Mouse (Mus musculus): ENCODE results near the gene Islr2. TPM values are rescaled to one million over a fixed set of nuclear protein-coding genes. Genes with fewer than 3 reads are reported as not detected.

Gene Islr2
- total RNA-seq, 1 experiment from 2014 or later: 1.4 TPM

DNA sequence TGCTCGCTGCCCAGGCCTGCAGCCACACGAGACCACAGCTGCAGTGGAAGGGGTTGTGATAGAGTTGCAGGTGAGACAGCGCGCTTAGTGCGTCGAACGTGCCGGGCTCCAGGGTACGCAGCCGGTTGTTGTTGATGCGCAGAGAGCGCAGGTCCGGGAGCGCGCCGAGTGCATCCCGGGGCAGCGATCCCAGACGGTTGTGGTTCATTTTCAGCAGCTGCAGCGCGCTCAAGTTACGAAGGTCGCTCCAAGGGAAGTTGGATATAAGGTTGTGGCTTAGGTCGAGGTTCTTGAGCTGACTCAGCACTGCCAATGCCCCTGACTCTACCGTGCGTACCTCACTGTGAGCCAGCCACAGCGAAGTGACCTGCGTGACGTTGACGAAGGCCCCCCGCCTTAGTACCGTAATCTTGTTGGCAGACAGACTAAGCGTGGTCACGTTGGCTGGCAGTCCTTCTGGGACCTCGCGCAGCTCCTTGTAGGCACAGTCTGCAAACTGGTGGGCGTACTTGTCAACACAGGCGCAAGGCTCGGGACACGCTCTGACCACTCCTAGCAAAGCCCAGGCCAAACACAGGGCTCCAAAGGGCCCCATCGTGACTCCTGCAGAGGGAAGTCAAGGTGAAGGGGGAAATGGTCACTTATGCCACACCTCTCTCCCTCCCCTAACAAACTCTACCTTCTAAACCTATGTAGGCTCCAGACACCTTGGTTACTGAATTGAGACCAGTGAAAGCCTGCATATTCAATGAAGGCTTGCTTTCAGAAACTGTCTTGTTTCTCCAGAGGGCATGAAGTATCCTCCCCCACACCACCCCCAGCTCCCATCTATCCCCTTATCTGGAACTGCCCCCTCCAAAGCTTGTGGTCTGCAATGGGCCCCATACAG, 4.5 kb downstream of the Islr2 start:
- no peak for ATAC-seq (ENCODE audit: extremely low read depth, insufficient number of reproducible peaks, low FRiP score, poor library complexity, severe bottlenecking)

GRCm38 (mm10) chr9:58198801-58199371, 5.2 kb downstream of the Islr2 start:
- no peak for ATAC-seq (ENCODE audit: extremely low read depth, insufficient number of reproducible peaks, low FRiP score, poor library complexity, severe bottlenecking)

DNA sequence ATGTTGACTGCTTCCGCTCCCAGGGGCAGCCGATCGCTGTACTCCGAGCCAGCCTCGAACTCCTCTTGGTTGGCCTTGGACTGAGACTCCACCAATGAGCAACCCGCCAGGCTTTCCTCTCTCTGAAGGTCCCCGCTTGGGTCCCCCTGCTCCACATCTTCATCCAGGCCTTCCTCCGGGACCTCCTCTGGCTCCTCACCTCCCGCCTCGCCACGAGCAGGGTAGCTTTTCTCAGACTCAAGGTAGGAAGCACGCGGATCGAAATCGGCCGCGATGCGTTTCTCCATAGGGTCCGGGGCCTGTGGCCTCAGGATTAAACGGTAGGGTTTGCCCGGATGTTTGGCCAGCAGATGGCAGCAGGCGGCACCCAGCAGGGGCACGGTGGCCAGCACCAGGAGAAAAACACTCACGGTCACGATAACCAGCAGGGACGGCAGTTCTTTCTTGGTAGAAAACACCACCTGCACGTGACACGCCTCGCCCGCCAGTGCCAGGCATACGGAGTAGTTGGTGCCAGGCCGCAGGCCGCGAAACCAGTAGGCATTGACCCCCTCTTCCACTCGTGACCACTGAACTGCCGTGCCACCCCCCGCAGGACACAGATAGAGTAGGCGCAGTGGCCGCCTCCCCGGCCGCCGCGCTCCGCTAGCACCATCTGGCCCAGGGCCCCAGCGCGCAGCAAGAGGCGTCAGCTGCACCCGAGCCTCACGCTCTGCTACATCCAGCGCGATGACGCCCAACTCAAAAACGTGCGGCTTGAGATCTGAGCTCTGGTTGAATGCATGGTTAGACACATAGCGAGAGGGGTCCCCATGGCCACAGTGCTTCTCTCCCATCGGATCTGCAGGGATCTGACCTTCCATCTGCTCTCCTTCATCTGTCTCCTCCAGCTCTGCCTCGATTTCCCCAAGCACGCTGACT, 6.1 kb downstream of the Islr2 start:
- peak; percentile 31 for ATAC-seq (ENCODE audit: extremely low read depth, insufficient number of reproducible peaks, low FRiP score, poor library complexity, severe bottlenecking)

DNA sequence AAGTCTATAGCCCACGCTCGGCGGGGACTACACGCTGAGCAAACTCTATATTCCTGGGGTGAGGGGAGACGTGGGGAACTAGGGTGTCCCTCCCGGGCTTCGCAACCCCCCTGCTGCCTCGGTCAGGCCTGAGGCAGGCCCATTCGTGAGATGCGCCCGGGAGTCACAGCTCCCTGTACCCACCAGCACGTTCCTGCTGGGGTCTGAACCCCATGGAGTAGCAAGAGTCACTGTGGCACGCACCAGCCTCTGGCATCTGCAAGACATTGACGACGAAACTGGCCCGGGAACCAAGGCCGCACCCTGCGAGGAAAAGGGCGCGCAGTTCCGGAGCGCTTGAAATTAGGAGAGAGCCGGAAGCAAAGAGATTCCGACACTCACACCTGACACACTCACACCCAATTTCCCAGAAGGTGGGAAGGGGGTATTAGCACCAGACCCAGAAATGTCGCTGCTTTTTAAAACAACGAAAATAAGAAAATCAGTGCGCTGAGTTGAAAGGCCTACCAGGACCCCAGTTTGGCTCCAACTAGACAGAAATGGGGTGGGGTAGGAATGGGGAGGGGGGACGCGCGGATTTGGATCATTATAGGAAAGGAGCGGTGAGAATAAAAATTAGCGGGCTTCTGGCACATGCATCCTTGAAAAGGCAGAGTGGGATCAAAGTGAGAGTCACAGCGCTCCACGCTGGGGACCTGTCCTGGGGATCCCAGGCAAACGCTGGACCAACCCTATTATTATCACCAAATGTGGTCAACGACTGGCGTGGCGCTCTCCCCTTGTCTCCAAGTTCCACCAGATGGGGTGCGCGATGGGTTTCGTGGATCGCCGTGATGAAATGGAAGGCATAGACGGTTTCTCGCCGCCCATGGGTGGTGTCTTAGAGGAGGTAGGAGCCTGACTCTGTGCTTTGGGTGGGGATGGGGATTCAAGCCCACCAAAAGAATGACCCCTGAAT, 7.2 kb downstream of the Islr2 start:
- no peak for ATAC-seq (ENCODE audit: extremely low read depth, insufficient number of reproducible peaks, low FRiP score, poor library complexity, severe bottlenecking)

DNA sequence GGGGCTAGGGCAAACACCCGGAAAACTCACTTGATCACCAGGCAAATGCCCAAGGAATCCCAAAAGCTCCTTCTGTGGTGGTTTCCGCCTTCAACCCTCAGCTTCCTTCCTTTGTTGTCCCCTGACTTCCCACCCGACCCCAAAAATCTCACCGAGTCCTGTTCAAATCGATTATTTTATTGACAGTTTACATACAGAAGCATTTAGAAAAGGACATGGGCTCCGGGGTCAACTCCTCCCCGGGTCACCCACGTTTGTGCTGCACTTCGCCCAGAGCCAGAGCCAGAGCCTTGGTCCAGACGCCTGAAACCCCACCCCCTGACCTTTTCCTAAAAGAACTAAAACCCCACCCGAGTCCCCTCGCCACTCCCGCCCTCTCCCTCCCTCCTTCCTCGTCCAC, 8.0 kb downstream of the Islr2 start:
- no peak for ATAC-seq (ENCODE audit: extremely low read depth, insufficient number of reproducible peaks, low FRiP score, poor library complexity, severe bottlenecking)

DNA sequence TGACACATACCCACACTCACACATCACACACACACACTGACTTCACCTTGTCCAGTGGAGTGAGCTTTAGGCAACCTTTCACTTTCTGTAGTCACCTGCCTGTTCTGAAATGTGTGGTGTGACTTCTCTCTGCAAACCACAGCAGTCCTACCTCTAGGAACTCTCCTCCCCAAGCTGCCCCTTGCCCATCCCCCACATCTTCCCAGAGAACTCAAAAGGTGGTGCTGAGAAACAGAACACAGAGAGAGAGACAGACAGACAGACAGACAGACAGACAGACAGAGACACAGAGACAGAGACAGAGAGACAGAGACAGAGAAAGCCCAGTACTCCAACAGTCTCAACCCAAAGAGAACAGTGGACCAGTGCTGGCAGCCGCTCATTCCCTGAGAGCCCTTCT, 8.4 kb downstream of the Islr2 start:
- no peak for ATAC-seq (ENCODE audit: extremely low read depth, insufficient number of reproducible peaks, low FRiP score, poor library complexity, severe bottlenecking)

DNA sequence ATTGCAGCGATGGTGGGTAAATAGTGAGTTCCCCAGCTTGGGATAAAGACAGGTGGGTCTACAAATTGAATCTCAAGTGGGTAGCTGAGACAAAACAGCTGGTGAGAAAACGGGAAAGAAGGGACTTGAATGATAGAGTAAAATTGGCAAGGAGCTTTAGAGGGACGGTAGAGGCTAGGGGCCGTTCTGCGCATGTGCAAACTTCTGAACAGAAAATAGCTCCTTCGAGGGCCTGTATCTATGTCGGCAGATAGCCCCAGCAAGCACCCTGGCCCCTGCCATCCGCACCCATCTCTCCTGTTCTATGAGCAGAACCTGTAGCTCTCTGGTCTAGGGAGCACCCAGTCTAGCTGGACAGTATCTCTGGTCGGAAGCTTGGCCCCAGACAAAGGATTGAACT, 9.9 kb downstream of the Islr2 start:
- no peak for ATAC-seq (ENCODE audit: extremely low read depth, insufficient number of reproducible peaks, low FRiP score, poor library complexity, severe bottlenecking)

GRCm38 (mm10) chr9:58184456-58184855, 19.7 kb downstream of the Islr2 start:
- ATAC-seq (ENCODE audit: extremely low read depth, insufficient number of reproducible peaks, low FRiP score, poor library complexity, severe bottlenecking): no peak

- ATAC-seq (ENCODE audit: extremely low read depth, insufficient number of reproducible peaks, low FRiP score, poor library complexity, severe bottlenecking): no peak
Measured at GRCm38 (mm10) chr9:58179390-58179789, 24.7 kb downstream of the Islr2 start.

GRCm38 (mm10) chr9:58177165-58177564, 27.0 kb downstream of the Islr2 start:
- ATAC-seq (ENCODE audit: extremely low read depth, insufficient number of reproducible peaks, low FRiP score, poor library complexity, severe bottlenecking): no peak

DNA sequence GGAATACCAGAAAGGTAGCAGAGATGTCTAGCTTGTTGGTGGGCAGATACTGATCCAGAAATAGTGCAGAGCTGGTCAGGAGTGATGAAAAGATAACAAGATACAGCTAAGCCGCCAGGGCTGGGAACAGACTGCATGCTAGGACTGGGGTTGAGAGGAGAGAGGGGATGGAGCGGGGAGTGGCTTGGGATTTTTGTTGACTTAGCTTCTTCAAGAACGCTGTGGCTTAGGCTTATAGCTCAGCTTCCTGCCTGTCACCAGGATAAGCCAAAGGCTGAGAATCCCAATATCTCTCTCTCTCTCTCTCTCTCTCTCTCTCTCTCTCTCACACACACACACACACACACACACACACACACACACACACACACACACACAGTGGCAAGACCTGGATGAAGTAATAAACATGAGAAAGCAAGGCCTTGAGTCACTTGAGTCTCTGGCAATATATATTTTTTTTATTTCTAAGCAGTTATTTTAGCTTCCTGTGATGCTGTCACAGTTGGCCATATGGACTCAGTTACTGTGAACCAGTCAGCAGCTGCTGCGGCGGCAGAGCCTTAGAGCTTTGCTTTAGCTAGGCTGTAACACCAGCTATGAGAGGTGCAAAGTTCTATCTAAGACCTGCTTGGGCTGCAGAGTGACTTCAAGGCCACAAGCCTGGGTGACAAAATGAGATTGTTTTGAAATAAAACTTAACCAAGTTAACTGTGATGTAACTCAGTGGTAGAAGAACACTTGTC, 28.2 kb downstream of the Islr2 start:
- ATAC-seq (ENCODE audit: extremely low read depth, insufficient number of reproducible peaks, low FRiP score, poor library complexity, severe bottlenecking): no peak

DNA sequence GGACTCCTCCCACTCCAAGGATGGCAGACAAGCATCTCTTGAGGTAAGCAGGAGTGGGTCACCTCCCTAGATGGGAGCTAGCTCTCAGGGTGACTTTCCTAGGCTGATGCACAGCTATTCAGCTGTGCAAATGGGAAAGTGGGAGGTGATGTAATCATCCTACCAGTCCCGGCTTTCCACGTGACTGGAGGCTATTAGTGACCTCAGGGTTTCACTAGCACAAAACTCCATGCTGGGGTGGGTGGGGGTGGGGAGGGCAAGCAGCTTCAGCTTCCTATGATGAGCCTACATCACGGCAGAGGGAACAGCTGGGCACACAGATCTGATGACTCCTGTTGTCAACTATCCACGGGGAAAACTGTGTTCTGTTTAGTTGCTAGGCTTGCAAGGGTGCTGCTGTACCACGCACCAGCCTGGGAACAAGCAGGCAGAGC, 29.3 kb downstream of the Islr2 start:
- ATAC-seq (ENCODE audit: extremely low read depth, insufficient number of reproducible peaks, low FRiP score, poor library complexity, severe bottlenecking): no peak

DNA sequence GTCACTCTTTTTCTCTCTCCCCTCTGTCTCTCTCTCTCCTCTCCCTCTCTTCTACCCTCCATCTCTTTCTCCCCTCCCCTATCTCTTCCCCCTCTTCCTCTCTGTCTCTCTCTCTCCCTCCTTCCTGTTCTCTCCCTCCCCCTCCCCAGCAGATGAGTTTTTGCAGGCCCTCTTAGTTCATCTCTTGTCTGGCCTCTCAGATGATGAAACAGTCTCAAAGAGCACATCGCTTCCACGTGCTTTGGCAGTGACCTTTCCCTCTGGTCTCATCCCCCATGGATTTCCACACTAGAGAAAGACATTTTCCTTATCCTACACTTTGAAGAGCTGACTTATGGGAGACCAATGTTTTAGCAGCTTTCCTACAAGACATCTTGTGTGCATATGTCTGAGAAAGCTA, 31.3 kb downstream of the Islr2 start:
- no peak for ATAC-seq (ENCODE audit: extremely low read depth, insufficient number of reproducible peaks, low FRiP score, poor library complexity, severe bottlenecking)

DNA sequence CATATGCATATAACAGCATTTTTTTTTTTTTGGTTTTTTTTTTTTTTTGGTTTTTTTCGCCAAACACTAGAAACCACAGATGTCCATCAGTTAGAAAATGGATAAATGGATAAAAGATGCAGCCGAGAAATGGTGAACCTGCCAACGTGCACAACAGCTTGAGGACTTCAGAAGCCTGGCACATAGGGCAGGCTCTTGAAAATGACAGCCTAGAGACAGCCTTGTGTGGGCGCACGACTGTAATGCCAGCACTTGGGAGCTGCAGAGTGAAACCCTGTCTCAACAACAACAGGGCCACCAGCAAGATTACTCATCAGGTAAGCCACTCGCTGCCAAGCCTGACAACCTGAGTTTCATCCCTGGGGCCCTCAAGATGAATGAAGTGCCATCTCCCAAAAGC, 34.7 kb downstream of the Islr2 start:
- ATAC-seq (ENCODE audit: extremely low read depth, insufficient number of reproducible peaks, low FRiP score, poor library complexity, severe bottlenecking): no peak

- no peak for ATAC-seq (ENCODE audit: extremely low read depth, insufficient number of reproducible peaks, low FRiP score, poor library complexity, severe bottlenecking)
Measured at GRCm38 (mm10) chr9:58168880-58169279, 35.2 kb downstream of the Islr2 start.

DNA sequence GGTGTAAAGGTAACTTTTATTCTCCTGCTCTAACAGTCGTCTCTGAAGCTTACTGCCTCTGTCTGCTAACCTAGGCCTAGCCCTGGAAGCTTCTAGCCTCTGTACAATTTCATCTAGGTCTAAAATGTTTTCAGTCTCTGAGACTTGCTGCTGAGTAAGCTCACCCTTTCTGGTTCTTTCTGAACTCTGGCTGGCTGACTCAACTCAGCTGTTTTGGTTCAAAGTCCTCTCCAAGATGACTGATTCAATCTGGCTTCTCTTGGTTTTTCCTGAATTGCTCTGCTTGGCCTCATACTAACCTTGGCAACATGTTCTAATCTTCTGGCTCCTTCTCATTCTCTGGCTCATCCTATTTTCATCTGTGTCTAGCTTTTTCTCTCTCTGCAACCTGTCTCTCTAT, 38.3 kb downstream of the Islr2 start:
- ATAC-seq (ENCODE audit: extremely low read depth, insufficient number of reproducible peaks, low FRiP score, poor library complexity, severe bottlenecking): no peak

- ATAC-seq (ENCODE audit: extremely low read depth, insufficient number of reproducible peaks, low FRiP score, poor library complexity, severe bottlenecking): no peak
Measured at GRCm38 (mm10) chr9:58163146-58163545, 41.0 kb downstream of the Islr2 start.

GRCm38 (mm10) chr9:58162173-58162572, 41.9 kb downstream of the Islr2 start:
- ATAC-seq (ENCODE audit: extremely low read depth, insufficient number of reproducible peaks, low FRiP score, poor library complexity, severe bottlenecking): no peak
